8 mouse cellular contexts compared by ENCODE assay signal in genomic region chr17:57062011-57062521, GRCm38 (mm10). TPM values are rescaled to one million over a fixed set of nuclear protein-coding genes. Genes with fewer than 3 reads are reported as not detected.
A peak's percentile ranks its signal among the peaks of the same experiment; 100 is the strongest.
DNase-seq lines count a peak whose midpoint lies in the region; ATAC-seq and TF ChIP-seq lines count a peak whose summit lies in the region.

No protein-coding gene starts in this region.

- peak in 1 of 2 experiments; percentile 35 for DNase-seq in heart, adult 2 months
- no peak for DNase-seq in heart, adult 9 months (ENCODE audit: low spot score in 2 of 2)
- DNase-seq in cerebellum, adult 9-11 months = peak; percentile 84
- peak; percentile 83 for DNase-seq in intestine, embryonic 14.5 days (ENCODE audit: low spot score)
- DNase-seq in liver, embryonic 13.5 days = no peak
- no peak for DNase-seq in layer of hippocampus, adult 9-11 months
- no peak for DNase-seq in layer of hippocampus, postnatal 25 days (ENCODE audit: extremely low spot score in 1 of 2, low spot score in 1 of 2)

- ATAC-seq in intestine, embryonic 14.5 days (replicated peaks; ENCODE audit: low FRiP score, low TSS enrichment, low read depth) = peak; percentile 69
- no peak for ATAC-seq in liver, embryonic 13.5 days (ENCODE audit: low read depth)
- ATAC-seq in neural tube, embryonic 14.5 days (ENCODE audit: low read depth) = no peak

- intact Hi-C loops in heart, adult 2 months (cut with DNase I) = no loop called here

- no peaks in the 10 kb centered on the region for H3K36me3 ChIP-seq in heart, adult 2 months (ENCODE audit: control insufficient read depth, insufficient read depth, low read length)
- no peaks in the 10 kb centered on the region; the same call in 1 of the 2 replicates for H3K36me3 ChIP-seq in intestine, embryonic 14.5 days (ENCODE audit: control insufficient read depth, insufficient read depth, low read length)
- H3K36me3 ChIP-seq in liver, embryonic 13.5 days = no peaks in the 10 kb centered on the region
- no peaks in the 10 kb centered on the region for H3K36me3 ChIP-seq in neural tube, embryonic 14.5 days (ENCODE audit: control insufficient read depth, insufficient read depth, low read length)

- no peak for TF ChIP-seq CTCF in heart, adult 2 months (IDR thresholded peaks at IDR 0.05)

- no peaks in the 10 kb centered on the region for H3K79me2 ChIP-seq in heart, adult 2 months (replicated peaks; ENCODE audit: control insufficient read depth, insufficient read depth, low read length)

- 2% methylated on average over 39 of the region's 39 CpGs for WGBS in heart, adult 2 months
- whole genome bisulfite sequencing in intestine, embryonic 14.5 days = 1% methylated on average over 39 of the region's 39 CpGs
- WGBS in liver, embryonic 13.5 days (ENCODE audit: insufficient replicate concordance) = under 1% methylated on average over 39 of the region's 39 CpGs
- 1% methylated on average over 39 of the region's 39 CpGs for WGBS in neural tube, embryonic 14.5 days

- no peak overlapping the region for H3K9ac ChIP-seq in heart, adult 2 months (ENCODE audit: low read depth, low read length)
- peak overlapping the region; percentile 51 for H3K9ac ChIP-seq in intestine, embryonic 14.5 days (ENCODE audit: low read length)
- peak overlapping the region; percentile 13; the same call in 1 of the 2 replicates for H3K9ac ChIP-seq in liver, embryonic 13.5 days
- no peak overlapping the region for H3K9ac ChIP-seq in neural tube, embryonic 14.5 days (replicated peaks; ENCODE audit: low read depth, low read length)

- no peaks in the 10 kb centered on the region for H3K27me3 ChIP-seq in heart, adult 2 months (ENCODE audit: control insufficient read depth, insufficient read depth, low read length)
- H3K27me3 ChIP-seq in intestine, embryonic 14.5 days (replicated peaks; ENCODE audit: control insufficient read depth, insufficient read depth, low read length) = peaks cover 25% of the 10 kb centered on the region
- peaks cover 89% of the 10 kb centered on the region for H3K27me3 ChIP-seq in liver, embryonic 13.5 days
- peaks cover 23% of the 10 kb centered on the region for H3K27me3 ChIP-seq in neural tube, embryonic 14.5 days (ENCODE audit: control insufficient read depth, insufficient read depth, low read length)

- H3K4me1 ChIP-seq in heart, adult 2 months (ENCODE audit: control insufficient read depth, insufficient read depth, low read length) = 0 out of 2 replicates have a peak, but pooled peaks cover 3% of the 10 kb centered on the region
- H3K4me1 ChIP-seq in intestine, embryonic 14.5 days (replicated peaks; ENCODE audit: control insufficient read depth, insufficient read depth, low read length) = peaks cover 8% of the 10 kb centered on the region; the same call in 1 of the 2 replicates
- peaks cover 53% of the 10 kb centered on the region for H3K4me1 ChIP-seq in liver, embryonic 13.5 days (replicated peaks)
- H3K4me1 ChIP-seq in neural tube, embryonic 14.5 days (ENCODE audit: control insufficient read depth, insufficient read depth, low read length) = peaks cover 8% of the 10 kb centered on the region; the same call in 1 of the 2 replicates

- H3K4me3 ChIP-seq in heart, adult 2 months = peak overlapping the region; percentile 16; the same call in 1 of the 2 replicates
- H3K4me3 ChIP-seq in intestine, embryonic 14.5 days (ENCODE audit: low read depth, low read length) = peak overlapping the region; percentile 40
- H3K4me3 ChIP-seq in liver, embryonic 13.5 days (replicated peaks) = peak overlapping the region; percentile 49
- H3K4me3 ChIP-seq in neural tube, embryonic 14.5 days (ENCODE audit: low read depth, low read length) = peak overlapping the region; percentile 25

- TF ChIP-seq POLR2A in heart, adult 2 months (IDR thresholded peaks at IDR 0.05; ENCODE audit: insufficient read depth, low read depth, low read length) = no peak

- no peak overlapping the region for H3K27ac ChIP-seq in heart, adult 2 months
- H3K27ac ChIP-seq in intestine, embryonic 14.5 days (ENCODE audit: low read depth) = peak overlapping the region; percentile 75
- no peak overlapping the region for H3K27ac ChIP-seq in liver, embryonic 13.5 days
- H3K27ac ChIP-seq in neural tube, embryonic 14.5 days (ENCODE audit: low read depth, low read length) = no peak overlapping the region

- H3K4me2 ChIP-seq in intestine, embryonic 14.5 days (ENCODE audit: low read length) = peak overlapping the region; percentile 34
- H3K4me2 ChIP-seq in liver, embryonic 13.5 days = peak overlapping the region; percentile 64
- peak overlapping the region; percentile 35; the same call in 1 of the 2 replicates for H3K4me2 ChIP-seq in neural tube, embryonic 14.5 days (ENCODE audit: low read depth, low read length)

- H3K9me3 ChIP-seq in intestine, embryonic 14.5 days (ENCODE audit: control insufficient read depth, low read length) = no peaks in the 10 kb centered on the region
- H3K9me3 ChIP-seq in liver, embryonic 13.5 days (replicated peaks) = no peaks in the 10 kb centered on the region
- H3K9me3 ChIP-seq in neural tube, embryonic 14.5 days (ENCODE audit: control insufficient read depth, low read length) = no peaks in the 10 kb centered on the region

- no peak for TF ChIP-seq EP300 in heart, adult 2 months (IDR thresholded peaks at IDR 0.05; ENCODE audit: insufficient read depth, low read depth, low read length)

RNA-seq across cellular contexts. Expression of gene Slc25a23, which starts 2.4 kb away (rescaled TPM):
- 10 to 100 TPM; 63.5 to 70.9 TPM for total RNA-seq in heart, adult 2 months (2021)
- 67.5 and 72.4 TPM in 2 replicates for polyA plus RNA-seq in heart, adult 2 months (2012; rRNA removed)
- polyA plus RNA-seq in intestine, embryonic 14.5 days (2014; fragmentation: Nextera tagmentation; extraction: Ambion mirVana) = 11.2 and 12.2 TPM in 2 replicates
- 2.4 and 2.9 TPM in 2 replicates for polyA plus RNA-seq in liver, embryonic 13.5 days (2015; fragmentation: Nextera tagmentation; extraction: Ambion mirVana)
- 37.2 and 48.9 TPM in 2 replicates for polyA plus RNA-seq in neural tube, embryonic 14.5 days (2014; fragmentation: Nextera tagmentation; extraction: Ambion mirVana)
- total RNA-seq in layer of hippocampus, postnatal 25 days (2021) = 100 to 1,000 TPM; 351 to 373 TPM

RNA-seq across cellular contexts. Expression of gene Crb3, which starts 3.2 kb away (rescaled TPM):
- total RNA-seq in heart, adult 2 months (2021) = not detected
- polyA plus RNA-seq in heart, adult 2 months (2012; rRNA removed) = 0.26 and 1.2 TPM in 2 replicates
- 60.3 and 75.4 TPM in 2 replicates for polyA plus RNA-seq in intestine, embryonic 14.5 days (2014; fragmentation: Nextera tagmentation; extraction: Ambion mirVana)
- 2.9 and 3.1 TPM in 2 replicates for polyA plus RNA-seq in liver, embryonic 13.5 days (2015; fragmentation: Nextera tagmentation; extraction: Ambion mirVana)
- polyA plus RNA-seq in neural tube, embryonic 14.5 days (2014; fragmentation: Nextera tagmentation; extraction: Ambion mirVana) = 1.1 and 1.2 TPM in 2 replicates
- under 1 TPM in 1 of 2 experiments, not detected in 1; 0.99 TPM for total RNA-seq in layer of hippocampus, postnatal 25 days (2021)

RNA-seq across cellular contexts. Expression of gene Dennd1c, which starts 16.2 kb away (rescaled TPM):
- total RNA-seq in heart, adult 2 months (2021) = 1 to 10 TPM; 1.1 to 2.0 TPM
- polyA plus RNA-seq in heart, adult 2 months (2012; rRNA removed) = 5.1 and 6.0 TPM in 2 replicates
- 6.3 and 6.4 TPM in 2 replicates for polyA plus RNA-seq in intestine, embryonic 14.5 days (2014; fragmentation: Nextera tagmentation; extraction: Ambion mirVana)
- polyA plus RNA-seq in liver, embryonic 13.5 days (2015; fragmentation: Nextera tagmentation; extraction: Ambion mirVana) = 0.97 and 1.6 TPM in 2 replicates
- polyA plus RNA-seq in neural tube, embryonic 14.5 days (2014; fragmentation: Nextera tagmentation; extraction: Ambion mirVana) = 3.2 and 4.3 TPM in 2 replicates
- 1 to 10 TPM in 1 of 2 experiments, under 1 TPM in 1; 0.47 to 2.0 TPM for total RNA-seq in layer of hippocampus, postnatal 25 days (2021)

RNA-seq across cellular contexts. Expression of gene Slc25a41, which starts 20.6 kb away (rescaled TPM):
- not detected for total RNA-seq in heart, adult 2 months (2021)
- 0.18 TPM in 1 of 2 replicates, not detected in the other for polyA plus RNA-seq in heart, adult 2 months (2012; rRNA removed)
- polyA plus RNA-seq in intestine, embryonic 14.5 days (2014; fragmentation: Nextera tagmentation; extraction: Ambion mirVana) = not detected in 2 replicates
- polyA plus RNA-seq in liver, embryonic 13.5 days (2015; fragmentation: Nextera tagmentation; extraction: Ambion mirVana) = not detected in 2 replicates
- polyA plus RNA-seq in neural tube, embryonic 14.5 days (2014; fragmentation: Nextera tagmentation; extraction: Ambion mirVana) = not detected in 2 replicates
- under 1 TPM in 1 of 2 experiments, not detected in 1; 0.22 TPM for total RNA-seq in layer of hippocampus, postnatal 25 days (2021)

RNA-seq across cellular contexts. Expression of gene Tubb4a, which starts 25.5 kb away (rescaled TPM):
- 1 to 10 TPM; 1.5 to 2.7 TPM for total RNA-seq in heart, adult 2 months (2021)
- 4.0 and 6.1 TPM in 2 replicates for polyA plus RNA-seq in heart, adult 2 months (2012; rRNA removed)
- polyA plus RNA-seq in intestine, embryonic 14.5 days (2014; fragmentation: Nextera tagmentation; extraction: Ambion mirVana) = 36.4 and 43.1 TPM in 2 replicates
- 0.55 and 0.87 TPM in 2 replicates for polyA plus RNA-seq in liver, embryonic 13.5 days (2015; fragmentation: Nextera tagmentation; extraction: Ambion mirVana)
- polyA plus RNA-seq in neural tube, embryonic 14.5 days (2014; fragmentation: Nextera tagmentation; extraction: Ambion mirVana) = 347 and 373 TPM in 2 replicates
- 100 to 1,000 TPM; 633 to 647 TPM for total RNA-seq in layer of hippocampus, postnatal 25 days (2021)

Comparison
In these comparisons a context has a peak if more than half of its experiments do, and no peak if none do; other contexts are left out.
1. DNase-seq: peak in cerebellum, adult 9-11 months (single experiment) and intestine, embryonic 14.5 days (single experiment); none in heart, adult 9 months (0 of 2), liver, embryonic 13.5 days (single experiment), layer of hippocampus, adult 9-11 months (single experiment) and layer of hippocampus, postnatal 25 days (0 of 2).
2. H3K9ac ChIP-seq: peak in intestine, embryonic 14.5 days (single experiment) and liver, embryonic 13.5 days (single experiment); none in heart, adult 2 months (single experiment) and neural tube, embryonic 14.5 days (single experiment).
3. RNA of gene Crb3, which starts 3.2 kb away (polyA plus RNA-seq): 60.3 to 75.4 TPM in intestine, embryonic 14.5 days; 2.9 to 3.1 TPM in liver, embryonic 13.5 days, 0.26 to 1.2 TPM in heart, adult 2 months and 1.1 to 1.2 TPM in neural tube, embryonic 14.5 days; every median in the first group is over 10 times any median in the second.
4. Peak in every context shown above with its lines, with median percentiles within 50 percentile points of each other: H3K4me3 ChIP-seq and H3K4me2 ChIP-seq.